Mouse (Mus musculus) MEL (cell line): ENCODE measurements around the gene Pde7b.

Experiments
- CTCF ChIP-seq, 3 experiments: IDR thresholded peaks in 2 of 3; conservative IDR thresholded peaks in 1 of 3; 2 replicates each; pipeline ENCODE4 v1.5.1; 2011 to 2012; ENCODE audit warnings: low read length in 3 of 3, low read depth in 2 of 3, mild to moderate bottlenecking in 2 of 3, improper control_type of control experiment in 1 of 3, inconsistent platforms in 1 of 3, mixed read lengths in 1 of 3, moderate library complexity in 1 of 3; ENCODE audit not compliant: control insufficient read depth in 1 of 3, insufficient read depth in 1 of 3, poor library complexity in 1 of 3, severe bottlenecking in 1 of 3
- ZMIZ1 ChIP-seq: IDR thresholded peaks from 2 replicates; pipeline ENCODE4 v1.6.1; 2012; ENCODE audit warnings: low read depth, mild to moderate bottlenecking, inconsistent platforms, low read length, improper control_type of control experiment, moderate library complexity

GRCm38 (mm10) chr10:20474831-20475230 is 250.0 kb downstream of the Pde7b start:
- TF ChIP-seq CTCF (IDR thresholded peaks at IDR 0.05 in 2 of 3, conservative IDR thresholded peaks at IDR 0.05 in 1 of 3; ENCODE audit: control insufficient read depth in 1 of 3, insufficient read depth in 1 of 3, low read depth in 2 of 3, low read length in 3 of 3, poor library complexity in 1 of 3, severe bottlenecking in 1 of 3) (no peak), ZMIZ1 (no peak)
